Mouse (Mus musculus) midbrain, embryonic 14.5 days (tissue): ENCODE measurements around the gene Acp4. TPM values are rescaled to one million over a fixed set of nuclear protein-coding genes. Genes with fewer than 3 reads are reported as not detected.
"Not testable (repeated sequence)": the region's sequence is repeated elsewhere in the genome, so short reads cannot be mapped to it uniquely, and the experiment has no call there.

Experiments
- ATAC-seq: fragments of 200-750 bp; cut with Nextera tagmentation; 2 replicates; pipeline ENCODE4 v1.8.0; 2017; ENCODE audit warnings: moderate number of reproducible peaks, moderate library complexity; ENCODE audit not compliant: low FRiP score, low TSS enrichment
- DNase-seq: peaks from one replicate; pipeline ENCODE4 v3.0.0-alpha.2; 2015
- H3K27ac ChIP-seq: fragments of 300-500 bp; sonication (generic); replicated peaks from 2 replicates; pipeline ENCODE4 v1.5.1; 2014; ENCODE audit warnings: mild to moderate bottlenecking, low read depth, low read length, moderate library complexity
- H3K27me3 ChIP-seq: fragments of 300-500 bp; sonication (generic); 2 replicates; pipeline ENCODE4 v1.6.1; 2014; ENCODE audit warnings: low read length, control low read depth, mixed read lengths; ENCODE audit not compliant: control insufficient read depth, insufficient read depth
- H3K36me3 ChIP-seq: fragments of 300-500 bp; sonication (generic); 2 replicates; pipeline ENCODE4 v1.6.1; 2014; ENCODE audit warnings: low read length, control low read depth; ENCODE audit not compliant: control insufficient read depth, insufficient read depth
- H3K4me1 ChIP-seq: fragments of 300-500 bp; sonication (generic); 2 replicates; pipeline ENCODE4 v1.6.1; 2014; ENCODE audit warnings: mild to moderate bottlenecking, antibody characterized with exemption, low read length, control low read depth; ENCODE audit not compliant: control insufficient read depth, insufficient read depth
- H3K4me2 ChIP-seq: fragments of 300-500 bp; sonication (generic); 2 replicates; pipeline ENCODE4 v1.6.1; 2014; ENCODE audit warnings: mild to moderate bottlenecking, low read length, moderate library complexity
- H3K4me3 ChIP-seq: fragments of 300-500 bp; sonication (generic); replicated peaks from 2 replicates; pipeline ENCODE4 v1.5.1; 2014; ENCODE audit warnings: low read depth, low read length
- H3K9ac ChIP-seq: fragments of 300-500 bp; sonication (generic); replicated peaks from 2 replicates; pipeline ENCODE4 v1.6.1; 2014; ENCODE audit warnings: mild to moderate bottlenecking, low read length, moderate library complexity
- H3K9me3 ChIP-seq: fragments of 300-500 bp; sonication (generic); 2 replicates; pipeline ENCODE4 v1.6.1; 2016; ENCODE audit warnings: low read length, control low read depth, mixed read lengths; ENCODE audit not compliant: control insufficient read depth
- WGBS: fragments of 180-500 bp; shearing (Covaris S2); extraction: QIAGEN DNeasy Blood & Tissue Kit; methylation state at CpG from one replicate; pipeline ENCODE4 v1.1.7; 2014; 5-methylcytosine and 5-hydroxymethylcytosine counted together
- polyA plus RNA-seq: library from polyadenylated mRNA; unstranded; fragments of >200 nt; fragmentation: Nextera tagmentation; extraction: Ambion mirVana; gene quantifications from 2 replicates; pipeline ENCODE4 v1.2.1, GENCODE M21; 2014

The Acp4 gene
- polyA plus RNA-seq, result not detected in 2 replicates

DNA sequence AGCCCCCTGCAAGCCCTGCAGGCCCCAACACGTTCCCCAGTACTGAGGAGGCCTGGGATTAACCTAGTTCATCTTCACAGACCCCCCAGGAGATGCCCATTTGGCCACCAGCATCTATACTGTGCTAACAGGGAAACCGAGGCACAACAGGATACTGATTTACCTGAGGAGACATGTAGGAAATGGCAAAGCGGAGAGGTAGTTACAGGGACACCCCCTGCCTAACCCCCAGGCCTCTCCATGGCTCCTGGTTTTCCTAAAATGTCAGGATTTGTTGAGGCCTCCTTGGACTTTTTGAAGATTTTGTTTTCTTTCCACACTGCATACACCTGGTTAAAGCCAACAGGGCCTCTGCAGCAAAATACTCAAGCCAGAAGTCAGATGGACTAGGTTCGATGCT lies at the start of gene Acp4:
Gene Acp4 (minus strand): TSS at position 101 of the 400 bp plus-strand sequence.
- Histone ChIP-seq H3K27ac (no peak within 1 kb of the TSS), H3K36me3 (peaks cover 18% of the 10 kb centered on the region), H3K27me3 (no peaks in the 10 kb centered on the region), H3K9me3 (no peaks in the 10 kb centered on the region), H3K4me2 (no peak within 1 kb of the TSS), H3K4me3 (no peak within 1 kb of the TSS), H3K9ac (no peak within 1 kb of the TSS), H3K4me1 (no peaks in the 10 kb centered on the region)
- 0 out of 2 replicates have a peak, but pooled peaks have one; percentile 18 for ATAC-seq
- no peak for DNase-seq
- 80% methylated on average over 4 of the region's 4 CpGs for whole genome bisulfite sequencing

- no peak for DNase-seq
- Histone ChIP-seq H3K36me3 (no peaks in the 10 kb centered on the region), H3K4me1 (peaks cover 14% of the 10 kb centered on the region), H3K9me3 (no peaks in the 10 kb centered on the region), H3K4me2 (peak within 1 kb of the TSS; percentile 81), H3K27me3 (no peaks in the 10 kb centered on the region), H3K4me3 (no peak within 1 kb of the TSS), H3K27ac (peak within 1 kb of the TSS; percentile 96), H3K9ac (0 out of 2 replicates have a peak within 1 kb of the TSS, but pooled peaks have one; percentile 1)
- WGBS, result 49% methylated on average over 6 of the region's 6 CpGs
- ATAC-seq, result no peak
These were observed 49.5 kb upstream of the Acp4 start, which contains the start of gene Clec11a for GRCm38 (mm10) chr7:44306516-44307240. TSS of gene Clec11a (minus strand) at chr7:44306902.

DNA sequence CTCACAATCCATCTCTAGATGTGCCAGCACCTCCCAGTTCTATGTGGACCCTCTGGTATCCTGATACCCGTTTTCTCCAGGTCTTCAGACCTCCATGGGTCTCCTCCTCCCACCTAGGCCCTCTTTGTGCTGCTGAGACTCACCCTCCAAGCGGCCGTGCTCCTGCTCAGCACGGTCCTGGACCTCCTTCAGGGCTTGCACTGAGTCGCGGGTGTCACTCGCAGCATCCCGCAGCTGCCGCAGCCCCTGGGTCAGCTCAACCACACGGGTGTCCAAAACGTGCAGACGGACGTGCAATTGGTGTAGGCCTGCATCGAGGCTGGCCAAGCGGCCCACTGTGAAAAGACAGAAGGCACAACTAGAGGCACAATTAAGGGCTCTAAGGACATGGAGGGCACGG lies 48.5 kb upstream of the Acp4 start:
- H3K36me3 ChIP-seq, result no peaks in the 10 kb centered on the region
- no peak overlapping the region for H3K9ac ChIP-seq
- H3K4me2 ChIP-seq, result peak overlapping the region; percentile 81
- DNase-seq (no peak), ATAC-seq (no peak)
- H3K27ac ChIP-seq, result peak overlapping the region; percentile 96
- H3K4me1 ChIP-seq, result peaks cover 6% of the 10 kb centered on the region
- no peaks in the 10 kb centered on the region for H3K9me3 ChIP-seq
- 6% methylated on average over 16 of the region's 16 CpGs for WGBS
- H3K4me3 ChIP-seq, result peak overlapping the region; percentile 63; the same call in 1 of the 2 replicates
- H3K27me3 ChIP-seq, result no peaks in the 10 kb centered on the region

DNA sequence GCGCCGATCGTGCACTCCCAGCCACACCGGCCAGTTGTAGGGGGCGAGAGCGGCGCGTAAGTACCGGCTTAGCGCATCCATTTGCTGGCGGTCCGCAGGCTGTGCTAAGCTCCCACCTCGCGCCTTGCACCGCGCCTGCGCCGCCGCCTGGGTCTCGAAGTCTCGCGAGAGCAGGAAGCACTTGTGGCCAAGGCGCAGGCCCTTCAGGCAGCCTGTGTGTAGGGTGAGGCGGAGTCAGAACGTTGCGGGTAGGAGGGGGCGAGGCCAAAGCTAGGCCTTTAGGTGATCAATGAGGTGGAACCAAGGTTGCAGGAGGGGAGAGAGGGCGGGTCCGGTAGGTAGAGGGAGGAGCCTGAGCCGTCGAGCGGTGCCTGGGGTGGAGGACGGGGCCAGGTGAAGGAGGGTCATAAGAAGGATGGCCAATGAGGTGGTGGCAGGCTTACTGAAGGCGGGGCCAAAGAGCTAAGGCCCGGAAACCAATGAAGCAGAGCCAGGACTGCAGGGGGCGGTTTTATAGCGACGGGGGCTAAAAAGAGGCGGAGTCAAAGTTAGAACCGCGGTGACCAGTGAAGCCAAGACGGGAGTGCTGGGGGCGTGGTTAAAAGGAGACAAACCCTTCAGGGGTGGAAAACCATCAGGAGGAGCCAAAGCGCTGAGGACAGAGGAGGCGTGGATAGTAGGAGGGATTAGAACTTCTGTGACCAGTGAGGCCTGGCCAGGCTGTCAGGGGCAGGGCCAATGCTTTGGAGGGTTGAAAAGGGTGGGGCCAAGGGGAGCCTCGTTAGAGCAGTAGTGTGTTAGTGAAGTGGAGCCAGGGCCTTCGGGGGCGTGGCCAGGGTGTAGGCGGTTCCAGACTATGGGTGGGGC lies 47.8 kb upstream of the Acp4 start:
- no peaks in the 10 kb centered on the region for H3K9me3 ChIP-seq
- peaks cover 6% of the 10 kb centered on the region for H3K4me1 ChIP-seq
- peak; percentile 99 for DNase-seq
- peak overlapping the region; percentile 63 for H3K4me3 ChIP-seq
- peak; percentile 93 for ATAC-seq
- peak overlapping the region; percentile 81 for H3K4me2 ChIP-seq
- no peaks in the 10 kb centered on the region for H3K36me3 ChIP-seq
- WGBS, result under 1% methylated on average over 49 of the region's 49 CpGs
- peak overlapping the region; percentile 92 for H3K9ac ChIP-seq
- no peaks in the 10 kb centered on the region for H3K27me3 ChIP-seq
- H3K27ac ChIP-seq, result peak overlapping the region; percentile 96

- H3K27ac ChIP-seq, result peak overlapping the region; percentile 96
- under 1% methylated on average over 25 of the region's 25 CpGs for WGBS
- H3K9me3 ChIP-seq, result no peaks in the 10 kb centered on the region
- H3K9ac ChIP-seq, result peak overlapping the region; percentile 92
- H3K4me3 ChIP-seq, result peak overlapping the region; percentile 63
- peak; percentile 49 for ATAC-seq
- peak overlapping the region; percentile 81 for H3K4me2 ChIP-seq
- no peaks in the 10 kb centered on the region for H3K27me3 ChIP-seq
- no peak for DNase-seq
- no peaks in the 10 kb centered on the region for H3K36me3 ChIP-seq
- peaks cover 6% of the 10 kb centered on the region for H3K4me1 ChIP-seq
These were observed 47.2 kb upstream of the Acp4 start for GRCm38 (mm10) chr7:44304463-44304774.

- DNase-seq (no peak), ATAC-seq (no peak)
- no peaks in the 10 kb centered on the region for H3K9me3 ChIP-seq
- peak overlapping the region; percentile 96 for H3K27ac ChIP-seq
- no peaks in the 10 kb centered on the region for H3K36me3 ChIP-seq
- H3K4me2 ChIP-seq, result peak overlapping the region; percentile 81
- H3K4me1 ChIP-seq, result peaks cover 6% of the 10 kb centered on the region
- WGBS, result 84% methylated on average over 14 of the region's 14 CpGs
- H3K9ac ChIP-seq, result peak overlapping the region; percentile 92
- no peaks in the 10 kb centered on the region for H3K27me3 ChIP-seq
- peak overlapping the region; percentile 63 for H3K4me3 ChIP-seq
These were observed 46.5 kb upstream of the Acp4 start for GRCm38 (mm10) chr7:44303346-44304340.

DNA sequence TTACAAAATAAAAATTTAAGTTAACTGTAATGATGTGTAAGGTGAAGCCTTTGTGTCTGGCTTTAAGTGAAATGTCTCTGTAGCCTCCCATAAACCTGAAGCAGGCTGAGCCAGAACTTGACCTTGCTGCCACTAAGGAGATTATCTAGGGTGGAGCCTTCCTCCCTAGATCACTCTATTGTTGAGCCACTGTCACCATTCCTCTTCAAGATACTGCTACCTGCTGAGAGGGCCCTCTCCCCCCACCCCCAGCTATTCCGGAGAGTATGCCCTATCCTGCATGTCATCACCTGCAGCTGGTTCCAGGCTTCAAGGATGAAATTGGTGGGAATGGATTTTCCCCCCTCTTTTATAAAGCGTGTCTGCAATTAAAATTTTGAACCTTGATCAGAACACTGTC lies 40.3 kb upstream of the Acp4 start:
- WGBS, result 83% methylated on average over 2 of the region's 2 CpGs
- not testable (repeated sequence) for H3K9me3 ChIP-seq, H3K4me2 ChIP-seq, H3K36me3 ChIP-seq, H3K9ac ChIP-seq, H3K27me3 ChIP-seq, H3K4me3 ChIP-seq, H3K27ac ChIP-seq, DNase-seq, H3K4me1 ChIP-seq, ATAC-seq

DNA sequence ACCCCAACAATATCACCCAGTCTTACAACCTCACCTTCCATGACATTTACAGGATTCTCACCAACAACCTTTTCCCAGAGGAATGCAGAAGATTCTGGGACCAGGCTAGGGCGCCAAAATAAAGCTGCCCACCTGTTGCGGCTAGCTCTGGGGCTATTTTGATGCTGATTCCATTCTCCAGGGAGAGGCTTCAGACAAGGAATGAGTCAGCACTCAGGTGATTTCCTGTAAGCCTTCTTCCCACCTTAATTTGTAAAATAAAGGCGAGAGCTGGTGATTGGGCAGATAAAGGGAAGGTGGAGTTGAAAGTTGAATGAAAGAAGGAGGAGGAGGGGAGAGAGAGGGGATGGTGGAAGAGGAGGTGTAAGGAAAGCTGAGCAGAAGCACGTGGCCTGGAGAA lies 34.2 kb upstream of the Acp4 start:
- Histone ChIP-seq H3K9ac (no peak overlapping the region), H3K27ac (no peak overlapping the region), H3K4me1 (no peaks in the 10 kb centered on the region), H3K9me3 (no peaks in the 10 kb centered on the region), H3K27me3 (no peaks in the 10 kb centered on the region), H3K36me3 (no peaks in the 10 kb centered on the region), H3K4me2 (no peak overlapping the region), H3K4me3 (no peak overlapping the region)
- WGBS, result 52% methylated on average over 4 of the region's 4 CpGs
- ATAC-seq, result no peak
- DNase-seq, result no peak
